In genomic region chr4:53145434-53146168, GRCm38 (mm10) we compare ENCODE assay signal across 15 mouse cellular contexts. TPM values are rescaled to one million over a fixed set of nuclear protein-coding genes. Genes with fewer than 3 reads are reported as not detected.
DNase-seq lines count a peak whose midpoint lies in the region; TF ChIP-seq lines count a peak whose summit lies in the region.
"Had no signal": no experiment of that assay in that cellular context is flagged by ENCODE, and none has a peak within 500 bp of the region (broad histone marks: within the 10 kb centered on the region; RNA-seq: fewer than 3 reads in every experiment).

No protein-coding gene starts in this region.

- intact Hi-C loops in left cerebral cortex, adult 2 months (cut with DNase I): no loop called here

- TF ChIP-seq CTCF in cerebellum, adult 2 months (IDR thresholded peaks at IDR 0.05; ENCODE audit: borderline replicate concordance, insufficient read depth, low read depth, low read length): no peak
- TF ChIP-seq CTCF in left cerebral cortex, adult 2 months (IDR thresholded peaks at IDR 0.05): peak; percentile 33
- TF ChIP-seq CTCF in E14TG2a.4 (conservative IDR thresholded peaks at IDR 0.05; ENCODE audit: low read length): peak; percentile 30; the same call in 1 of the 2 replicates

- no peaks in the 10 kb centered on the region for H3K9me3 ChIP-seq in E14TG2a.4 (ENCODE audit: low read length)
- H3K9me3 ChIP-seq: forebrain, embryonic 13.5 days; hindbrain, embryonic 13.5 days; limb, embryonic 12.5 days; neural tube, embryonic 15.5 days had no signal

- no peak overlapping the region; the same call in 1 of the 2 replicates for H3K27ac ChIP-seq in cerebellum, adult 2 months (ENCODE audit: insufficient read depth, low read length)
- no peak overlapping the region for H3K27ac ChIP-seq in left cerebral cortex, adult 2 months
- H3K27ac ChIP-seq: forebrain, embryonic 13.5 days; hindbrain, embryonic 13.5 days; limb, embryonic 12.5 days; neural tube, embryonic 15.5 days had no signal

- H3K4me1 ChIP-seq in cerebellum, adult 2 months (ENCODE audit: control insufficient read depth, insufficient read depth, low read length): peaks cover 20% of the 10 kb centered on the region
- H3K4me1 ChIP-seq in E14TG2a.4 (replicated peaks; ENCODE audit: low read depth, low read length): peaks cover 25% of the 10 kb centered on the region

- no peak for TF ChIP-seq POLR2A in cerebellum, adult 2 months (IDR thresholded peaks at IDR 0.05; ENCODE audit: borderline replicate concordance, insufficient read depth, low read length)

- no peaks in the 10 kb centered on the region for H3K36me3 ChIP-seq in E14TG2a.4 (ENCODE audit: insufficient read depth, low read length)
- H3K36me3 ChIP-seq: hindbrain, embryonic 13.5 days; neural tube, embryonic 15.5 days had no signal

- 65% methylated on average over 12 of the region's 12 CpGs for WGBS in cerebellum, adult 2 months

- H3K27me3 ChIP-seq in cerebellum, adult 2 months (ENCODE audit: control insufficient read depth, insufficient read depth, low read length): no peaks in the 10 kb centered on the region; the same call in 1 of the 2 replicates
- no peaks in the 10 kb centered on the region for H3K27me3 ChIP-seq in E14TG2a.4 (ENCODE audit: insufficient read depth, low read length)
- H3K27me3 ChIP-seq: forebrain, embryonic 13.5 days; hindbrain, embryonic 13.5 days; limb, embryonic 12.5 days; neural tube, embryonic 15.5 days had no signal

- H3K4me3 ChIP-seq in cerebellum, adult 2 months (replicated peaks; ENCODE audit: insufficient read depth, low read depth, low read length): no peak overlapping the region
- H3K4me3 ChIP-seq in left cerebral cortex, adult 2 months: no peak overlapping the region
- H3K4me3 ChIP-seq in E14TG2a.4 (replicated peaks; ENCODE audit: low read length): no peak overlapping the region
- H3K4me3 ChIP-seq: forebrain, embryonic 13.5 days; hindbrain, embryonic 13.5 days; limb, embryonic 12.5 days; neural tube, embryonic 15.5 days had no signal

- peak; percentile 25 to 55 for DNase-seq in cerebellum, adult 2 months
- no peak for DNase-seq in cerebellum, postnatal 14 days
- no peak for DNase-seq in left cerebral cortex, adult 2 months (ENCODE audit: extremely low spot score in 1 of 2, low spot score in 2 of 2)
- no peak for DNase-seq in left cerebral cortex, adult 18-20 months (ENCODE audit: low spot score in 2 of 2)
- peak; percentile 47 for DNase-seq in cerebellum, adult 9-11 months
- no peak for DNase-seq in adrenal gland, adult 2 months
- DNase-seq in Muller cell, postnatal 12 days (ENCODE audit: inconsistent ontology term): no peak
- DNase-seq: kidney, adult 2 months; kidney, postnatal 4 days; thymus, postnatal 4 days had no signal

RNA-seq across cellular contexts. Expression of gene Abca1, which starts 14.1 kb away (rescaled TPM):
- 10.0 and 10.6 TPM in 2 replicates for polyA plus RNA-seq in cerebellum, adult 2 months (2012; rRNA removed)
- 10 to 100 TPM; 17.0 to 19.5 TPM for total RNA-seq in left cerebral cortex, adult 2 months (2021)
- total RNA-seq in left cerebral cortex, adult 18-20 months (2021): 10 to 100 TPM; 13.6 to 14.7 TPM
- 100 to 1,000 TPM; 137 to 213 TPM for total RNA-seq in adrenal gland, adult 2 months (2021)
- polyA plus RNA-seq in adrenal gland, adult 2 months (2012; rRNA removed): 15.7 and 27.8 TPM in 2 replicates

Comparison
In these comparisons a context has a peak if more than half of its experiments do, and no peak if none do; other contexts are left out.
1. DNase-seq: peak in cerebellum, adult 2 months (2 of 2) and cerebellum, adult 9-11 months (single experiment); none in cerebellum, postnatal 14 days (0 of 2), left cerebral cortex, adult 2 months (0 of 2), left cerebral cortex, adult 18-20 months (0 of 2), adrenal gland, adult 2 months (single experiment) and Muller cell, postnatal 12 days (single experiment).
2. RNA of gene Abca1, which starts 14.1 kb away (total RNA-seq): 137 to 213 TPM in adrenal gland, adult 2 months; 17.0 to 19.5 TPM in left cerebral cortex, adult 2 months and 13.6 to 14.7 TPM in left cerebral cortex, adult 18-20 months; every median in the first group is over 4 times any median in the second.